Mouse (Mus musculus): ENCODE results near the gene Kcna10.

- no peak for TF ChIP-seq POLR2A (IDR thresholded peaks at IDR 0.05; ENCODE audit: low read depth, low read length)
- TF ChIP-seq CTCF (conservative IDR thresholded peaks at IDR 0.05; ENCODE audit: insufficient read depth, insufficient read length, low read depth, low read length), result no peak
These were observed 6.4 kb upstream of the Kcna10 start for GRCm38 (mm10) chr3:107176501-107176900.

All from kidney, adult 2 months (tissue).